Mouse (Mus musculus) liver, embryonic 11.5 days (tissue): Measurements from ENCODE around the gene Syne3. TPM values are rescaled to one million over a fixed set of nuclear protein-coding genes. Genes with fewer than 3 reads are reported as not detected.

Experiments used
- ATAC-seq: fragments of 200-750 bp; cut with Nextera tagmentation; replicated peaks from 2 replicates; pipeline ENCODE4 v1.8.0; 2017; ENCODE audit warnings: moderate number of reproducible peaks, mild to moderate bottlenecking, moderate TSS enrichment, moderate library complexity; ENCODE audit not compliant: low FRiP score
- DNase-seq: peaks from one replicate; pipeline ENCODE4 v3.0.0-alpha.2; 2017; ENCODE audit warnings: low spot score
- H3K27ac ChIP-seq: fragments of 300-500 bp; sonication (generic); 2 replicates; pipeline ENCODE4 v1.5.1; 2014; ENCODE audit warnings: mild to moderate bottlenecking, low read depth, low read length, control low read depth
- H3K27me3 ChIP-seq: fragments of 300-500 bp; sonication (generic); replicated peaks from 2 replicates; pipeline ENCODE4 v1.6.1; 2014; ENCODE audit warnings: low read length, mixed read lengths; ENCODE audit not compliant: control insufficient read depth, insufficient read depth
- H3K36me3 ChIP-seq: fragments of 300-500 bp; sonication (generic); 2 replicates; pipeline ENCODE4 v1.6.1; 2014; ENCODE audit warnings: mild to moderate bottlenecking, low read length, moderate library complexity, mixed read lengths; ENCODE audit not compliant: control insufficient read depth, insufficient read depth
- H3K4me1 ChIP-seq: fragments of 300-500 bp; sonication (generic); replicated peaks from 2 replicates; pipeline ENCODE4 v1.6.1; 2014; ENCODE audit warnings: low read length, mixed read lengths; ENCODE audit not compliant: control insufficient read depth, insufficient read depth
- H3K4me2 ChIP-seq: fragments of 300-500 bp; sonication (generic); 2 replicates; pipeline ENCODE4 v1.6.1; 2014; ENCODE audit warnings: mild to moderate bottlenecking, control low read depth, moderate library complexity
- H3K4me3 ChIP-seq: fragments of 300-500 bp; sonication (generic); 2 replicates; pipeline ENCODE4 v1.5.1; 2014; ENCODE audit warnings: low read depth, low read length, control low read depth
- H3K9ac ChIP-seq: fragments of 300-500 bp; sonication (generic); 2 replicates; pipeline ENCODE4 v1.6.1; 2014; ENCODE audit warnings: low read depth, low read length, control low read depth
- H3K9me3 ChIP-seq: fragments of 300-500 bp; sonication (generic); 2 replicates; pipeline ENCODE4 v1.6.1; 2016; ENCODE audit warnings: low read length, inconsistent platforms, mixed read lengths; ENCODE audit not compliant: control insufficient read depth
- WGBS: fragments of 180-500 bp; shearing (Covaris S2); extraction: QIAGEN DNeasy Blood & Tissue Kit; methylation state at CpG from one replicate; pipeline ENCODE4 v1.1.7; 2014; 5-methylcytosine and 5-hydroxymethylcytosine counted together
- polyA plus RNA-seq: library from polyadenylated mRNA; unstranded; fragments of >200 nt; fragmentation: Nextera tagmentation; extraction: Ambion mirVana; gene quantifications from 2 replicates; pipeline ENCODE4 v1.2.1, GENCODE M21; 2014

Gene Syne3
- polyA plus RNA-seq, 1 experiment from 2014 or later = 1.8 TPM

GRCm38 (mm10) chr12:104978420-104978819, 31.2 kb downstream of the Syne3 start:
- ATAC-seq (no peak), DNase-seq (no peak)
- H3K9me3 ChIP-seq = no peaks in the 10 kb centered on the region
- H3K4me2 ChIP-seq = no peak overlapping the region
- WGBS = 47% methylated on average over 9 of the region's 9 CpGs
- H3K4me1 ChIP-seq = no peaks in the 10 kb centered on the region
- no peak overlapping the region for H3K9ac ChIP-seq
- no peak overlapping the region for H3K27ac ChIP-seq
- no peak overlapping the region for H3K4me3 ChIP-seq
- H3K36me3 ChIP-seq = no peaks in the 10 kb centered on the region
- H3K27me3 ChIP-seq = no peaks in the 10 kb centered on the region

DNA sequence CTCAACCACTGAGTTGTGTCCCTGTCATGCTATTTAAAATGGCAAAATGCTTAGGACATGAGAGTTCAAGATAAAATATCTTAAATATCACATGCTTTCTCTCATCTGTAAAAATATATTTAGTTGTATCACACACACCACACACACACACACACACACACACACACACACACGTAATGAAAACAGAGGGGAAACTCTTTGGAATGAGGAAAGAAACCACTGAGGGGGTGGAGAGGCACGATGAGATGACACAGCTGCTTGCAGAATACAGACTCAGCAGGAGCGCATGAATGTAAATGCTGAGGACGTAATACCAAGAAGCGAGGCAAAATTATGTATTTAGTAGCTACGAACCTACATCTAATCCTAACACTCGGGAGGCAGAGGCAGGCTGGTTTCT, 32.7 kb downstream of the Syne3 start:
- ATAC-seq (no peak), DNase-seq (no peak)
- H3K4me1 ChIP-seq = no peaks in the 10 kb centered on the region
- 91% methylated on average over 7 of the region's 7 CpGs for WGBS
- H3K27ac ChIP-seq = no peak overlapping the region
- H3K4me2 ChIP-seq = no peak overlapping the region
- no peaks in the 10 kb centered on the region for H3K9me3 ChIP-seq
- H3K27me3 ChIP-seq = no peaks in the 10 kb centered on the region
- no peaks in the 10 kb centered on the region for H3K36me3 ChIP-seq
- no peak overlapping the region for H3K4me3 ChIP-seq
- H3K9ac ChIP-seq = no peak overlapping the region

DNA sequence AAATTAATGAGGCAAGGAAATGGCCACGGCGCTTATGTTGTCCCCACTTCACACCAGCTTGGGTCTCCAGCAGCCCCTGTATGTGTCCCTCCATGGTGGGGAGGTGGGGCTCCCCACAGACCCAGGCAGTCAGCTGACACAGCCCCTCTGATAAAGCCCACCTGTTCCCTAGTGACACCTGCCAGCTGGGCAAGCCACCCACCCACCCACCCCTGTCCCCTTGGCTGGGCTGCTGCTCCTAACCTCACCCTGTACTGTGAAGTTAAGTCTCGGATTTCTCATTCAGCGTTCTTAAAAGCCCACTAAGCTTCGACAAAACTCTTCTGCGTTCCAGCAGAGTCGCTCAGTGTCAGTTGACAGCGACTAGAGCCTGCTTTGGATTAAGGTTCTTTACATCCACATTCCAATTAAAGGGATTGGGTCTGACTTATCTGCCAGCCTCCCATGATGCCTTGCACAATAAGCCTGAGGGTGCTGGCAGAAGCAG, 33.2 kb downstream of the Syne3 start:
- H3K27ac ChIP-seq = no peak overlapping the region
- no peak overlapping the region for H3K9ac ChIP-seq
- WGBS = 84% methylated on average over 8 of the region's 8 CpGs
- H3K9me3 ChIP-seq = no peaks in the 10 kb centered on the region
- no peak overlapping the region for H3K4me2 ChIP-seq
- H3K4me3 ChIP-seq = no peak overlapping the region
- no peak for ATAC-seq
- no peaks in the 10 kb centered on the region for H3K36me3 ChIP-seq
- H3K4me1 ChIP-seq = no peaks in the 10 kb centered on the region
- no peak for DNase-seq
- H3K27me3 ChIP-seq = no peaks in the 10 kb centered on the region

- Histone ChIP-seq H3K36me3 (no peaks in the 10 kb centered on the region), H3K9ac (no peak overlapping the region), H3K27ac (no peak overlapping the region), H3K4me2 (no peak overlapping the region), H3K27me3 (no peaks in the 10 kb centered on the region), H3K4me1 (no peaks in the 10 kb centered on the region), H3K4me3 (no peak overlapping the region), H3K9me3 (no peaks in the 10 kb centered on the region)
- WGBS = 85% methylated on average over 6 of the region's 6 CpGs
- DNase-seq = no peak
- ATAC-seq = no peak
Observed at GRCm38 (mm10) chr12:104972860-104973259, 36.7 kb downstream of the Syne3 start.

GRCm38 (mm10) chr12:104969618-104970017, 40.0 kb downstream of the Syne3 start:
- Histone ChIP-seq H3K27ac (no peak overlapping the region), H3K27me3 (no peaks in the 10 kb centered on the region), H3K4me3 (no peak overlapping the region), H3K9ac (no peak overlapping the region), H3K4me1 (no peaks in the 10 kb centered on the region), H3K4me2 (no peak overlapping the region), H3K9me3 (no peaks in the 10 kb centered on the region), H3K36me3 (no peaks in the 10 kb centered on the region)
- DNase-seq = no peak
- 82% methylated on average over 4 of the region's 4 CpGs for WGBS
- ATAC-seq = no peak

DNA sequence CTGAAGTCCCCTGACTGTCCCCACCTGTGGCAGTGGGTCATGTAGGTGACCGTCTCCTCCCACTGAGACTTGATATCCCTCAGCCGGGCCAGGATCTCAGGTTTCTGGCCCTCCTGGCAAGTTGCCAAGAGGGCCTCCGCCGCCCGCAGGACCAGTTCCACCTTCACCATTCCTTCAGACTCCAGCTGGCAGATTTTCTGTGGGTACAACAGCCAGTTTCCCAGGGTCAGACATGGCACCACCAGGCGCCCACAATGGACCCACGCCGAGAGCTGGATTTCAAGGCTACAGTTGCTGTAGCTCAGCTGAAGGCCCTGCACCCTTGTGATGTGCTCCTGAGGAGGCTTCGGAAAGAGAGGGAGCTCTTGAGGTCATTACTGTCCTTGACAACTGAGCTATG, 40.4 kb downstream of the Syne3 start:
- no peaks in the 10 kb centered on the region for H3K27me3 ChIP-seq
- H3K4me2 ChIP-seq = no peak overlapping the region
- ATAC-seq (no peak), DNase-seq (no peak)
- no peaks in the 10 kb centered on the region for H3K36me3 ChIP-seq
- no peak overlapping the region for H3K4me3 ChIP-seq
- H3K4me1 ChIP-seq = no peaks in the 10 kb centered on the region
- no peak overlapping the region for H3K9ac ChIP-seq
- H3K27ac ChIP-seq = no peak overlapping the region
- H3K9me3 ChIP-seq = no peaks in the 10 kb centered on the region
- whole genome bisulfite sequencing = 86% methylated on average over 9 of the region's 9 CpGs

DNA sequence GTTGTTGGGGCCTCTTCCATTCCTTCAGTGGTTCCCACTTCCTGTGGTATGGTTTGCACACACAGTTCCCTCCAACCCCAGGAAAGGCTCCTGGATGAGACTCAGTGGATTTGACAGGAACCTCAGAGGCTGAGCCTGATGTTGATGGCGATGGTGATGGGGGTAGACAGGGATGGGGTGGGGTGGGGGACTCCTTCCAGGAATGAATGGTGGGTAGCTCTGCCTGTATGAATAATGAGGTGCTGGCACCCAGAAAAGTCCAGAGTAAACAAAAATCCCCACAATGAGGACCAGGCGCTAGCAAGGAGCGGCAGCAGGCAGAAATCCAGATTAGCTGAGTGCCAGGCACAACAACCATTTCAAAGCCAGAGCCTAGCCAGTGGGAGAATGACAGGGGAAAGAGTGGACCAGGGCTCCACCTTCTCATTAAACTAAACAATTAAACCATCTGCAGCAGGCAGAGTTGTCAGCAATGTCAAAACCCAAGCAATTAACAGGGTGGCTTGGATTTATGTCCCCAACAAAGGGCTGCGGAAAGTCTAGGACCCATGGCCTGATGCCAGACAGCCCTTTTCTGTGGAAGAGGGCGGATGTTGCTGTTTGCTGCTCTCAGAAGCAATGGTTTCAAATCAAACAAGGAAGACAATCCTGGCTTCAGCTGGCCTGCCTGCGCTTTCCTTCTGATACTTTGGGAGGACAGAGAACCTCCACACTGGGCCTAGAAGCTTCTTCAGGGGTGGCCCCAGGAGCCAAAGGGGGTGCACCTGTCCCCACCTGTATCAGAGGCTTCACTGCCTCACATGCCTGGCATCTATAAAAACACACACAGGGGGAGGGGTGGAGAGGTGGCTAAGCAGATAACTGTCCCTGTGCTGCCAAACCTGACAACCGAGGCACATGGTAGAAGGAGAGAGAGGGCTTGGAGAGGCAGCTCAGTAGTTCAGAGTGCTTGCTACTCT, 44.4 kb downstream of the Syne3 start:
- Histone ChIP-seq H3K4me2 (no peak overlapping the region), H3K36me3 (no peaks in the 10 kb centered on the region), H3K27me3 (no peaks in the 10 kb centered on the region), H3K9me3 (no peaks in the 10 kb centered on the region), H3K27ac (no peak overlapping the region), H3K4me3 (no peak overlapping the region), H3K9ac (no peak overlapping the region), H3K4me1 (peaks cover 3% of the 10 kb centered on the region; the same call in 1 of the 2 replicates)
- ATAC-seq (no peak), DNase-seq (no peak)
- WGBS = 68% methylated on average over 7 of the region's 7 CpGs

DNA sequence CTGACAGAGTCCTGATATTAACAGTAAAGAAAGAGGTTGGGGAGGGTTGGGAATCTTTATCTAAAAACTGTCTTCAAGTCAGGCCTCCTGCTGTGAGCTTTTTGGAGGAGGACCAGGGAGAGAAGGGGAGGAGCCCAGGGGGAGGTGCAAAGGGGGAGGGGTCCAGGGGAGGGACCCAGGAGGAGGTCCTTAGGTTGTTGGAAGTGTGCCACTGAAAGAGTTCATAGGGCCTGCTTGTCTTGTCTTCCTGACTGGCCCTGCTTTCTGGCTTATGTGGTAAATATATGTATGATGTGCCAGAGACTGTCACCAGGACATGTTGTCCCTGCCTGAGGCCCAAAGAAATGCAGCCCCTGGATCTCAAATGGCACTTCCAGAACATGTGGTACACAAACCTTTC, 49.2 kb downstream of the Syne3 start:
- DNase-seq = no peak
- Histone ChIP-seq H3K9me3 (no peaks in the 10 kb centered on the region), H3K27me3 (no peaks in the 10 kb centered on the region)

GRCm38 (mm10) chr12:104959966-104960365, 49.6 kb downstream of the Syne3 start:
- Histone ChIP-seq H3K9ac (no peak overlapping the region), H3K36me3 (no peaks in the 10 kb centered on the region), H3K4me2 (no peak overlapping the region), H3K27me3 (no peaks in the 10 kb centered on the region), H3K4me3 (no peak overlapping the region), H3K9me3 (no peaks in the 10 kb centered on the region), H3K4me1 (peaks cover 3% of the 10 kb centered on the region; the same call in 1 of the 2 replicates), H3K27ac (no peak overlapping the region)
- ATAC-seq (no peak), DNase-seq (no peak)
- WGBS = 59% methylated on average over 9 of the region's 9 CpGs

More for the DNA sequence above, 49.2 kb downstream of the Syne3 start:
- Histone ChIP-seq H3K9ac (no peak overlapping the region), H3K36me3 (no peaks in the 10 kb centered on the region), H3K4me2 (no peak overlapping the region), H3K4me1 (peaks cover 3% of the 10 kb centered on the region; the same call in 1 of the 2 replicates), H3K4me3 (no peak overlapping the region), H3K27ac (no peak overlapping the region)
- peak; percentile 65; the same call in 1 of the 2 replicates for ATAC-seq
